Mouse (Mus musculus): ENCODE data around the gene Wfdc18. TPM values are rescaled to one million over a fixed set of nuclear protein-coding genes. Genes with fewer than 3 reads are reported as not detected.
A peak's percentile ranks its signal among the peaks of the same experiment; 100 is the strongest.

Wfdc18 gene
- not detected for total RNA-seq (2022)

DNA sequence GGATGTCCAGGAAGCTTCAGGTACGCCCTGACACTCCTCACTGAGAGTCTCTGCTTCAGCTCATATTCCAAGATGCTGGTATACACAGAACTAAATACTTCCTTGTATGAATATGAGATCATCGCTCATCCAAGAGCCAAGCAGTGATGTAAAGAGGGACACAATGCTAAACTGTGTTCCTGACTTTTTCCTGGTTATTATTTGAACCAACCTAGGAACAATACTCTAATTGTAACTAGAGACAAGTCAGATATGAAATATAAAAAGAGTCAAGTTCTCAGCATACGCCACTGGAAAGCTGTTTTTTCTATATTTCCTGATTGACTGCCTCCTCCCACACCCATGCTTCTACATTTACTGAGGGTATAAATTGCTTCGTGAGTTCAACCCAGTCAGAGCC is at the start of gene Wfdc18:
TSS of gene Wfdc18 (plus strand) at position 301 of the 400 bp plus-strand sequence.
- DNase-seq = no peak

DNA sequence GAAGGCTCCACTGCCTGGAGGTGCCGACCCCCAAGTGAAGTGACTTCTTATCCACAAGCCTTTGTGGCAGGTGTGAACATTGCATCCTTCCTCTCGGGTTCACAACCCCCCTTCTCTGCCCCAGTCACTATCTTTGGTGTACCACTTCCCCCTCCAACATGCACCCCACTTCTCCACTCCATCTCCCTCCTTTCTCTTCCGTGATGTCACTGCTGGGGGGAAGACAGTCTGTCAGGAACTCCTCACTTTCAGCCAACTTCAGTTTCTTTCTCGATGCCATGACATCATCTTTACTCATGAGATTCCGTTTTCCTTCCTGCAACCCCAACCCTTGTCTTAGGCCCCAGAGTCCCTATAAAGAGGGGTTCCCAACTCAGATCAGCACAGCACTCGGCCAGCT is 46.6 kb upstream of the Wfdc18 start, which contains the start of gene Ccl4:
TSS of gene Ccl4 (plus strand) at position 381 of the 400 bp plus-strand sequence.
- no peak for DNase-seq

DNA sequence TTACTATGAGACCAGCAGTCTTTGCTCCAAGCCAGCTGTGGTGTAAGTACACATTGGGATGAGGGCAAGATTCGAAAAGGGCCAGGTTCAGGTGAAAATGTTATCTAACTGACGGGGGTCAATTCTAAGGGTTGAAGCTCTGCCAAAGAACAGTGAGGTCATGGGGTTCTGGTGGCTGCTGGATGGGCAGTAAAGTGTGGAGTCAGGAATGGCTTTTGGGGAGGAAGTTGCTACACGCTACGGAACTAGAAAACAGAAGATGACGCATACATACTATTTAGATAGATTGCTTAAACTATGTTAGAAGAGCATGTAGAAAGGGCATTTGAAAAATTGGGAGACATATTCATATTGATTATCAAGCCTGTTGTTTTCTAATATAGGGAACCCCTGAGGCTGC is 45.3 kb upstream of the Wfdc18 start:
- DNase-seq = no peak

DNA sequence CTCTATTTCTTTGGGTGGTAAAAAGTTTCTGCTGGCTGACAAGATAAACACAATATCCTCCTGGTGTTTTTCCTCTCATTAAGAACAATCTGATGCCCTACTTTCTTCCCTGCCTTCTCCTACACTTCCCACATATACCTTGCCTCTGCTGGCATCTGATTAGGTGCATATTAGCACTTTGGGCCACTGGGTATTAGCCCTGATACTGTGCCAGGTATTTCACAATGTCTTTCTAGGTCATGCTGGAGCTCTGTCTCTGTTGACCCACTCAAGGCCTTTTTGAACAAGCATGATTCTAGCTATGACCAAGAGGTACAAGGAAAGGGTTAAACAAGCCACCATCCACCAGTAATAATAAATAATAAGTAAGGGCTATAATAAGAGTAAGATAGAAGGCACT is 37.1 kb upstream of the Wfdc18 start:
- DNase-seq = no peak

DNA sequence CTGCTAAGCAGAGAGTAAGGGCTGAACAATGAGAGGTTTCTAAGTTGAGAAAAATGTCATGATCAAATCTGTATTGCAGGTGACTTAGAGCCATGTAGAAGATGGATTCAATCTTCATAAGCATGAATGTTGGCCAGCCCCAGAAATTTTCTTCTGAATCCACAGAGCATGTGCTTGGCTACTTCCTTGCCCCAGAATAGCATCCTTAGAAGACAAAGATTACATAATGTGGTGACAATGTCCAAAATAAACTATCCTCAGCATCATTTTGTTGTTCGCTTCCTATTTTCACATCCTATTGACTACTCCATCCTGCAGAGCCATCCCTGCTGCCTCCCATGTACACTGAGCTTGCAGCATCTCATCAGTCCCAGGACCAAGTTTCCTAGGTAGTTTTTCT is 33.1 kb upstream of the Wfdc18 start:
- DNase-seq = no peak

DNA sequence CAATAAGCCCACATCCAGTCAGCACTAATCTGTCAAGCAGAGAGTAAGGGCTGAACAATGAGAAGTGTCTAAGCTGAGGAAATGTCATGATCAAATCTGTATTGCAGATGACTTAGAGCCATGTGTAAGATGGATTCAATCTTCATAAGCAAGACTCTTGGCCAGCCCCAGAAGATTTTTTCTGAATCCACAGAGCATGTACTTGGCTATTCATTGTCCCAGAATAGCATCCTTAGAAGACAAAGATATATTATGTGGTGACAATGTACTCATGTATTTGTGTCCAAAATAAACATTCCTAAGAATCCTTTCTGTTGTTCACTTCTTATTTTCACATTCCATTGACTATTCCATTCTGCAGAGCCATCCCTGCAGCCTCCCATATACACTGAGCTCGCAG is 18.9 kb upstream of the Wfdc18 start:
- DNase-seq = no peak

DNA sequence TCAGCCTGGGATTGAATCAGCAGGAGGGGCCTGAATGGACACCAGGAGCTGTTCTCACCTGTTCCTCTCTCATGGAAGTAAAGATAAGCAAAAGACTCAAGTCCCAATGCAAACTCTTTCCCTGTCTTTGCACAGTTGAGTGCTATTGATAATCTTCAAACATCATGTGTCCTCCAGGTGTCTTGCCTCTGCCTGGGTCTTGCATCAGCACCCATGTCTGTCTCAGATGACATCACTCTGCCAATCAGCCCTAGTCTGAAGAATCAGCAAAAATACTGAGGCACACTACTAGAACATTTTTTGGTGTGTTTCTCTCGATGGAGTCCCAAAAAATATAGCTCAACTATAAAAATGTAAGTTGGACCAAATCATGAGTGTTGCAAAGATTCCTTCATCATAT is 16.8 kb upstream of the Wfdc18 start:
- no peak for DNase-seq

DNA sequence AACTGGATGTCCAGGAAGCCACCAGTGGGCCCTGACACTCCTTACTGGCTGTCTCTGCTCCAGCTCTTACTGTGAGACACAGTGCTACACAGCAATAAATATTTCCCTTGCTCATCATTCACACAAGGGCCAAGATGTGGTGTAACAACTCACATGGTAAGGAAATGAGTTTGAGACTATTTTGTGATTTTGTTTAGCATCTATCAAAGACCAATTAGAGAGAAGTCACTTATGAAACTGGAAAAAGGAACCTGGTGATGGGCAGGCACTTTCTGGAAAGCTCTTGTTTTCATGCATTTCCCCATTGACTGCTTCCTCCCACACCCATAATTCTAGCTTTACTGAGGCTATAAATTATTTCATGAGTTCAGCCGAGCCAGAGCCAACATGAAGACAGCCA is 5.1 kb upstream of the Wfdc18 start, which contains the start of gene Wfdc17:
TSS of gene Wfdc17 (plus strand) at position 287 of the 400 bp plus-strand sequence.
- no peak for DNase-seq

DNA sequence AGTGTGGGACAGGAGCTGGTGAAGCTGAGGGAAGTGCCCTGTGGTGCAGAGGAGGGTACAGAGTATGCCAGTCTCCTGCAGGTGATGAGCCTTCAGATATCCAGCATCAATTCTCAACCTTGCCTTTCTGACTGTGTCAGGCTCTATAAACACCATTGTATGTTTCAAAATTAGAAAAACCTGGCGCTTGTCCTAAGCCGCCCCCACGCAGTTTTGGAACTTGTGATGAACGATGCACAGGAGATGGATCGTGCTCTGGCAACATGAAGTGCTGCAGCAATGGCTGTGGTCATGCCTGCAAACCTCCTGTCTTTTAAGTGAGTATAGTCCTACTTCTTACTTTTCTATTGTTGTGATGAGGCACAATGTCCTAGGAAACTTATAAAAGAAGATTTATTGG is 868 bp downstream of the Wfdc18 start:
- DNase-seq = no peak

DNA sequence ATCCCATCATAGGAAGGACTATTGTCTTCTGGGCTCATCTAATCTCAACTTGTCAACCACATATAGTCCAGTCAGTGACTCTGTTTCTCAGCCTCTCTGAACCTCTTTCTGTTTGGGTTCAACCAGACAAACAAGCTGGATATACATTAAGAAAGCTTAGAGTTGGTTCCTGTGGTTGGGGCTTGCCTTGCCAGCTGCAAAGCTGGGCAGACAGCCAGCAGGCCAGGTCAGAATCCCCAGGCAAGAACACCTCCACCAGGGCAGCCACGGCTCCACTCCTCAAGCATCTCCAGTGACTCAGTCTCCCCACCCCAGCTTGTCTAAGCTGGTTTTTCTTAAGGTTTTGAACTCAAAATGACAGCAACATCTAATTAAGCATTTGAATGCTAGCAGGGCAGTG is 3.9 kb downstream of the Wfdc18 start:
- DNase-seq = no peak

DNA sequence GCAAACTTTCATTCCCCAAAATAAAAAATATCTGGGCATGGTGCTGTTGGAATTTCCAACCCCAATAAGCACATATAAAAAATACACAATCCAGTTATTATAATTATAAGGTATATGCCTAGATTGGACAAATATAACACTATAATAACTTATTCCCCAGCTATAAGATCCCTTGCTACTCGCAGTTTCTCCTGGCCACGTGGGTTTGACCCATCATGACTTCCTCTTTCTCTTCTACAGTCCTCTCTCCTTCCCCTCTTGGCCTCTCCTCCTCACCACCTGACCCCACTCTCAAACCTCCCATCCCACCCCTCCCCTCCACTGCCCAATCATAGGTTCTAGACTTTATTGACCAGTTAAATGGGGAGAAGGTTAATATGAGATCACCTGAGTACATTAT is 5.1 kb downstream of the Wfdc18 start:
- DNase-seq = no peak

DNA sequence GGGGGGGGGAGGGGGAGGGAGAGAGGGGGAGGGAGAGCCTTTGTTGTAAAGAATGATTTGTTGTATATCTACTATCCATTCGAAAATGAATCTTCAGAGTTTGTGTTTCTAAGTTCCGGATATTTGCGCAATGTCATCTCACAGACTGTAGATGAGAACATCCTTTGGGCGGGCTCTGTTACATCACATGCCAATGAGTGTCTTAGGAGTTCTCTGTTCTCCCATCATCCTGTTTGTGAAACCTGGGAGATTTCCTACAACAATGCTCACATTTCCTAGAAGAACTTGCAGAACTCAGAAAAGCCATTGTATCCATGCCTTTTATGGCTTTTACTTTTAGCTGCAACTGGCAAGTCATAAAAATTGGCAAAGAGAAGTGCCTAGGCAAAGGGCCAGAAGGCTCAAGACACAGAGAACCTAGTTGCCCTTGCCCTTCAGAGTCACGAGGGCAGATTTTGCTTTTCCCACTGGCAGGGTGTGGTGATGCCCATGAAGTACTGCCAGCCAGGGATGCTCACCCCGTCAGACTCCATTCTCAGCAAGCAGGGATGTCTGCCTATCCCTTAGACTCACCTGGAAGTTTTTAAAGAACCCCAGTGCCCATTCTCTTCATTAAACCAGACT is 8.3 kb downstream of the Wfdc18 start:
- peak; percentile 49 for DNase-seq

DNA sequence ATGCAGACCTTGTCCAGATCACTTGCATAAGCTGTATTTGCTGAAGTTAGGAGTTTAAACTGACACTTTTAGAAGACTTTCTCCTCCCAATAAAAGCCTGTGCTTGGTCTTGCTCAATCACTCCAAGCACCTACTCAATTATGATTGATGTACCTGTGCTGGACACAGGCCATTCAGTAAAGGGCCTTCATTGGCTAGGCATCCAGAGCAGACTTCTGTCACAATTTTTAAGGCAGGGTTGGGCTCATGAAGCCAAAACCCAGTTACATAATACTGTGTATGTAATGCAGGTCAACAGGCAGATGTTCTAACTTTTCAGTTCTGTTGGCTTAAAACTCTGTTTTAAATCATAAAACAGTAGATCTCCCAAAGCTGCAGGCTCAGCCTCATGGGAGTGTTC is 12.0 kb downstream of the Wfdc18 start:
- no peak for DNase-seq

DNA sequence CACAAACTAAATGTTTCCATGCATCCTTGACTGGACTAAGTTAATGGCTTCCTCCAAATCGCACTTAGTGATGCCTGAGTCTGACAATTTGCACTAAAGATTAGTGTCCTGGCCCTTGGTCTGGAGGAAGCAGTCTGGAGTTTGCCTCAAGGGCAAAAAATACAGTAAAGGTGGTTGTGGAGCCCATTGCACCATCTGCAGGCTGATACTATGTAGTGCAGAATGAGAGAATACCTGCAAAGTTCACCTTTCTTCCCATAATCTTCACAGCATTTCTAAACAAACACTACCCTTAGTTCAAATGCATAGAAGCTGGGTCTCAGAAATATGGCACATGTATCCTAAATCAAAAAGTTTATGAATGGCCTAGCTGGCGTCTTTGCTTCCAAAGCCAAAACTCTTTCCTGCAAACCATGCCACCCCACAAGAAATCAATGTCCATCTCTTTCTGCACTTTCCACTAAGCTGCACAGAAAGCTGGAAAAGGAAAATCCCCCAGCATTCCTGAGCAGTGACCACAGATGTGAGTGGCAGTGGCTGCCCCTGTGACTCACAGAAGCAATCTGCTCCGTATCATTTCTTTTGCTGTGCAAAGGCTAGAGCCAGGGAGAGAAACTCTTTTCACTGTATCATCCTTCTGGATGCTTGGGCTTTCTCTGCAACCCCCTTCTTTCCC is 20.1 kb downstream of the Wfdc18 start:
- no peak for DNase-seq

DNA sequence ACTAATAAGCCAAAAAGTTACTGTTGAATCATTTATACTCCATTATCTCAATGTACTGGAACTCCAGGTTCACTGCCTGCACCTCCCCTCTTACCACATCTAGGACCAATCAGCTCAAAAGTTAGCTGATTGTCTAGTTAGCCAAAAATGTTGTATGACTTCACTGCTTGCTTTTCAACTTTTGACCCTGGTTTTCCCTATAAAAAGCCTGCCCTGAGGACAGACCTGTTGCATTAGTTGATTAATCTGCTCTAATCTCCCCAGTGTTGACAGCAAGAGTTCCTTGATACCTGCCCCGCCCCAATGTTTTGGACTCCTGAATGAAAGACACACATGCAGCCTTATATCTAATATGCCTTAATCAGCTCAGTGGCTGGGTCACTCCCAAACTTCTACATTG is 22.3 kb downstream of the Wfdc18 start:
- DNase-seq = no peak

DNA sequence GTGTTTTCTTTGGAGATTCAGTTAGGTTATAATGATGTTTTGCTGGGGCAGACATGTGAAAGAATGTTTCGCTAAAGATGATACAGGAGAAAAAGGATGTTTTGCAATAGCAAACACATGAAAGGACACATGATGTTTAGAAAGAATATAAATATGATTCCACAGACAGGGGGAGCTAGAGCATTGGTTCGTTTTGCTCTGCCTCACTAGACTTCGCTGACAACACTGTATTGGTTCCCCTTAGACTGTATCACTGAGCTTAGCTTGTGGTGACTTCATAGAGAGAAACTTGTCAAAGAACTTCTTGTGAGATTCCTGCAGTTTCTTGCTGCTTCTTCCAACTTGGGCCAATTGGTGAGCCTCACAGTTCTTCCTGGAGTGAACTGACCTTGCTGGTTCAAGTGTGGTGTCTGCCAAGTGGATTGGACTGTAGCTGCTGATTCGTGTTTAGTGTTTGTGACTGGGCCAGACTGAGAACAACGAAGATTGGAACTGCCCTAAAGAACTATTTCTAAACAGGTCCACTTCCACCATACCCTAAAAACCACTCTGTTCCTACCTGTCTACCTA is 24.3 kb downstream of the Wfdc18 start:
- no peak for DNase-seq

DNA sequence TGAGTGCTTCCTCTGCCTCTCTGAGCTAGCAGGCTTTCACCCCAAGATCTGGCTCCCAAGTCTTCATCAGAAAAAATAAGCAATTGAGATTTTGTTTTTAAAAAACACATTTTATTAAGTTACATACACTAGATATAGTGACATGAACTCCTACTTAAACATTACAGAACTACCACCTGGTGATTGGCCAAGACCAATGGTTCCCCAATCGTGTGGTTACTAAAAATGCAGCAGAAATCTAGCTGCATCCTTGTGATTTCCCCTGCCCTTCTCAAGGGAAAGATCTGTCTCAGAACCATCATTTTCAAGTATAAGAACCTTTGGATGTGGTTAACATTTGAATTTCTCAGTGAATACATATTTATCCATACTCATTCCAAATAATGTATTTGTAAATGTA is 25.4 kb downstream of the Wfdc18 start:
- no peak for DNase-seq

DNA sequence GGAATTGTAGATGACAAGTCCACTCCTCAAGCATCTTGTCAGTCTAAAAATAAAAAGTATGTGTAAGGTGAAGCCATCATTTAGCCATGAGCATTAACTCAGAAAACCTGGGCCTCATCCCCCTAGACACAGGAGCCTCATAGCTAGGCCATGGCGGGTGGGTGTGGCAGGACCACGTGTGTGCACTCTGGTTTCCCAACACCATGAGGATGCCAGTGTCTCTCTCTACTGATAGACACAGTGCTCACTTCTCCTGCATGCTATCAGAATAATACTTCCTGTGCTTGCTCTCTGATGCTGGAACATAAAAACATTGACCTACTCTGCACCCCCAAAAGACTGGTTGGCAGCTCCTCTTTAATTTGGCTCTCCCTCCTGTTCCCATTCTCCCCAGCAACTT is 27.1 kb downstream of the Wfdc18 start:
- no peak for DNase-seq

DNA sequence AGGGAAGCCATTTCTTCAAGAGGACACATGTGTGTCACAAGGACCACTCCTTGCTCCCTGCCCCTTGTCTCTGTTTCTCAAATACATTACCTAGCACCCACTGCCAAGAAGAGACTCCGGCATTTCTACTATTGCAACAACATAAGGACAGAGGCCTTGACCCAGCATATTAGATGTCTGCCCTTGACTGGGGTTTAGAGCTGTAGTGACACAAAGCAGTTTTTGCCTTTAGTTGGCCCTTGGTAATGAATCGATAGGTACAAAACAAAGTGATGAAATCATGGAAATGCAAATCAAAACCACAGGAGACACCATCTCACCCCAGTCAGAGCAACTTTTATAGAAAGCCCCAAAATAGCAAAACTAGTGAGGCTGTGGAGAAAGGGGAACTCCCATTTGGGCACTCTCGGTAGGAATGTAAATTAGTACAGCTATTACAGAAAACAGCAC is 28.3 kb downstream of the Wfdc18 start:
- no peak for DNase-seq

DNA sequence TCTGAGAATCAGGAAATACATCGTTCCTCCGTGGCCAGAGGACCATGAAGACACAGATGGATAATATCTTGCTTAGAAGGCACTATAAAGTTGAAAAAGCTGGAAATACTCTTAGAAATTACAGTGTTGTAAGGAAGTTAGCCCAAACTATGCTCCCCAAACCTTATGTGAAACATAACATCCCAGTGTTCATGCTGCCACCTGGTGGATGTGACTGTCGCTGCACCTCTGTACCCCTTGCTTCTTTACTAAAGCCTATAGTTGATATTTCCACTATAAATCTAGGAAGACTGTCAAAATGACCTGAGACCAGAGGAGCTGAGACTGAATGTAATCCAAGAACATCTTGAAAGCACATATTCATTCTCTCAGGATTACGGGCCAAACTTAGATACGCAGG is 30.4 kb downstream of the Wfdc18 start:
- DNase-seq = peak; percentile 33

DNA sequence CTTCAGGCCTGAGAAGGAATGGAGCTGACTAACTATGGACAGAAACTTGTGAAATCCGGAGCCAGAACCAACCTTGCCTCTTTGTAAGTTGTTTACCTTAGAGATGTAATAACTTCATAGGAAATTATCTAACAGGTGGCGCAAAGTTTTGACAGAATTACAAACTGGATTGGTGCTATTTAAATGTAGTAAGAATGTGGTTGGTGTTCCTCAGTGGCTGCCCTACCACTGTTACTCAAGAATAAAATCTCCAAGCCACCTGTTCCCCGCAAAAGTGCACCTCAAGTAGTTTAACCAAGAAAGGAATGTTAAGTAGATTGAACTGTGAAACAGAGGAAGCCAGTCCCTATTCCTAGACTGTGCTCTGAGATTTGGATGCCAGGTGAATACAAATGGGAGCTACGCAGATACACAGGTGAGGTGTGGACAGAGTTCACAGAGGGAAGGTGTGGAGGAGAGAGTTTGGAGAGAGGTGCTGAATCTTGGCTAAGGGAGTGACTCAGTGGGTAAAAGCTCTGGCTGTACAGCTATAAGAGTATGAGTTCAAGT is 31.7 kb downstream of the Wfdc18 start:
- no peak for DNase-seq

DNA sequence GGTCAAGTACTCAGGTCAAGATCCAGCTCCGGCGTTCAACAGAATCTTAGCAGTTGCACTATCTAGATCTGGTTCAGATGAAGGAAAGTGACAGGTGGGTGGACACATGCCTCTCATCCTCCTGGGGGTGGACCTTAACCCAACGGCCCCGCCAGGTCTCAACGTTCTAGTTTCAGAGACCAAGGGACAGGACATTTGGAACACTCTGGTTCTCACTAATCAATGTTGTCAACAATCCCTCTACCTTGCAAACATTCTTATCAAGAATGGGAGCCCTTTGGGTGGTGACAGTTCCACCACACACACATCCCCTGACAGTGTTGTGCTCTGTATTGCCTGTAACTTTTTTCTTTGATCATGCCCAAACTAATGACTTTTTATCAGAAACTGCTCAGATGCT is 33.0 kb downstream of the Wfdc18 start:
- no peak for DNase-seq

DNA sequence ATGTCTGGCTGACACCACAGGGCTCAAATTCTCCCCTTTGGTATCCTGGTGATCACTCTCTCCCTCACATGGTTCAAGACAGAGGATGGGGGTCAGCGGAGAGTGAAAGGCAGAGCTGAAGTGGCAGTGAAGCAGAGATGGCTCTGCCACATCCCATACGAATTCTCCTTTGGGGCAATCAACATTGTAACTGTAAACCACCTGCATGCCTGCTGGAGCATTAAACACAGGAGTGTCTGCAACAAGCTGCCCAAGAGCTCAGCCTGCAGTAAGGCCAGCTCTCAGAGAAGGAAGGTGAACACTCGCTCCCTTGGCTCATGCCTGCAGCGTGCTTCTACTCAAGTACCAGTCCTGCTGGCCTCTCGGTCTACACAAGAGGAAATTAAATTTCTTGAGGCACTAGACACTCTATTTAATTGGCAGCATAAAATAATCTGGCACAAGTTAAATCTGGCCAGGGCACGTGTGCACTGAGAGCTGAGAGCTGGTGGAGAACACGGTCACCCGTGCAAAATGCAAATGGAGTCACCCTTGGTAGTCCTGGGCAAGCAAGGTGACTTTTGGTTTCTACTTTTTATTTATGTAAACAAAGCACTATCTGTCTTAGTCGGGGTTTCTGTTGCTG is 34.0 kb downstream of the Wfdc18 start:
- DNase-seq = no peak
